Mouse (Mus musculus): Measurements from ENCODE around the gene Cd300lb. TPM values are rescaled to one million over a fixed set of nuclear protein-coding genes. Genes with fewer than 3 reads are reported as not detected.

Gene Cd300lb
- polyA plus RNA-seq, 1 experiment from 2014 or later: 1.5 TPM

DNA sequence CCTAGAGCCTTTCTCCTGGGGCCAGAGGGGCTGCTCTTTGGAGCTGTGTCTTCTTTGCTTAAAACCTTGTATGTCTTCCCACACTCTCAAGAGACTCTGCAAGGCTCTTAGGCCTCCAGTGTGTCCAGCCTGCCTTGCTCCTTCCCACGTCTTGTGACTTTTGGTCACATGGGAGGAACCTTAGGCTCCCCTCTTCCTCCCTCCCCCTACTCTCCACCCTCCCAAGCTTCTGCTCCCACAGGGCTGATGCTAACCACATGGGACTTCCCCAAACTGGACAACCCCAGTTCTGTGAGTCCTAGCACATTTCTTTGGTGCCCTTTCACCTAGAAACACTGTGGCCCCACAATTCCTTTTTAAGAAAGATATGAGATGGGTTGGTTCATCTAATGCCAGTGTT, 36.2 kb downstream of the Cd300lb start:
- no peak overlapping the region for H3K4me3 ChIP-seq (ENCODE audit: low read depth, low read length)
- H3K27ac ChIP-seq (ENCODE audit: low read length): 0 out of 2 replicates have a peak overlapping the region, but pooled peaks have one; percentile 5
- H3K27me3 ChIP-seq (ENCODE audit: control insufficient read depth, insufficient read depth, low read depth, low read length): no peaks in the 10 kb centered on the region
- no peaks in the 10 kb centered on the region for H3K36me3 ChIP-seq (ENCODE audit: control insufficient read depth, insufficient read depth)
- peaks cover 2% of the 10 kb centered on the region; the same call in 1 of the 2 replicates for H3K4me1 ChIP-seq (ENCODE audit: control insufficient read depth, low read depth, low read length)
- no peaks in the 10 kb centered on the region for H3K9me3 ChIP-seq (replicated peaks; ENCODE audit: control insufficient read depth, low read length)
- no peak overlapping the region for H3K9ac ChIP-seq (ENCODE audit: low read depth, low read length)
- peak; percentile 35 for ATAC-seq (ENCODE audit: low read depth)
- H3K4me2 ChIP-seq (ENCODE audit: low read depth, low read length): no peak overlapping the region
- WGBS (ENCODE audit: insufficient replicate concordance): 26% methylated on average over 1 of the region's 1 CpGs

DNA sequence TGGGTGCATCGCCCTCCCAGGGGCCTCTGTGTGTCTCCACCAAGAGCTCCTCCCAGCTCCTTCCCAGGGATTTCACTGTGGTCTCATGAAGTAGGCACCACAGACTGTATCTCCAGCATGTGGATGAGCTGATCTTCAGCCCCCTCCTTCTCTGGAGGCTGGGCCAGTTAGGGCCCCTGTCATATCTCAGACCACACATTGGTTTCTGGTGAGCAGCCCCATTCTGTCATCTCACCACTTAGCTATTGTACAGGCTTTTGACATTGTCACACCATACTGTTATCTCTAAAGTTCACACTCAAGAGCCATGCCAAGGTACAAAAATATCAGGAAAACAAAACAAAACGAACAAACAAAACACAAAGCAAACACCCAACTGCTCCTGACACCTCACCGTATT, 38.1 kb downstream of the Cd300lb start:
- Histone ChIP-seq H3K9ac (ENCODE audit: low read depth, low read length) (no peak overlapping the region), H3K27ac (ENCODE audit: low read length) (no peak overlapping the region), H3K36me3 (ENCODE audit: control insufficient read depth, insufficient read depth) (no peaks in the 10 kb centered on the region), H3K9me3 (replicated peaks; ENCODE audit: control insufficient read depth, low read length) (no peaks in the 10 kb centered on the region), H3K4me1 (ENCODE audit: control insufficient read depth, low read depth, low read length) (peaks cover 2% of the 10 kb centered on the region; the same call in 1 of the 2 replicates), H3K27me3 (ENCODE audit: control insufficient read depth, insufficient read depth, low read depth, low read length) (no peaks in the 10 kb centered on the region), H3K4me2 (ENCODE audit: low read depth, low read length) (no peak overlapping the region), H3K4me3 (ENCODE audit: low read depth, low read length) (no peak overlapping the region)
- WGBS (ENCODE audit: insufficient replicate concordance): 24% methylated on average over 3 of the region's 3 CpGs
- peak; percentile 76 for ATAC-seq (ENCODE audit: low read depth)

DNA sequence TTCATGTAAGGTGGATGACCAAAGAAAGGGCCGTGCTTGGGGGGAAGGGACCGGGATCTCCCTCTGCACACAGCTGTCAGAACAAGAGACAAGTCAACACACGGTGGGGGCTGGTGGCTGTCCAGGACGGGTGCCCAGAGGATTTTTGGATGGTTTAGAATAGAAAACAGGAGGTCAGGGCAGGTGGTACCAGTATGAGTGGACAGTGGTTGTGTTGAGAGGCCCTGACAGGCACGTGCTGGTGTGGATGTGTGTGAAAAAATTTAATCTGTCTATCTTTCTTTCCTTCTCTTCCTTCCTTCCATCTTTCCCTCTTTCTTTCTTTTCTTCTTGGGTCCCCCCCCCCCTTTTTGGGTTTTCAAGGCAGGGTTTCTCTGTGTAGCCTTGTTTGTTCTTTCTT, 43.6 kb downstream of the Cd300lb start:
- Histone ChIP-seq H3K36me3 (ENCODE audit: control insufficient read depth, insufficient read depth) (no peaks in the 10 kb centered on the region), H3K27me3 (ENCODE audit: control insufficient read depth, insufficient read depth, low read depth, low read length) (no peaks in the 10 kb centered on the region), H3K4me1 (ENCODE audit: control insufficient read depth, low read depth, low read length) (no peaks in the 10 kb centered on the region), H3K9me3 (replicated peaks; ENCODE audit: control insufficient read depth, low read length) (no peaks in the 10 kb centered on the region), H3K4me2 (ENCODE audit: low read depth, low read length) (no peak overlapping the region; the same call in 1 of the 2 replicates), H3K4me3 (ENCODE audit: low read depth, low read length) (peak overlapping the region; percentile 36), H3K9ac (ENCODE audit: low read depth, low read length) (peak overlapping the region; percentile 37; the same call in 1 of the 2 replicates), H3K27ac (ENCODE audit: low read length) (no peak overlapping the region)
- WGBS (ENCODE audit: insufficient replicate concordance): 16% methylated on average over 5 of the region's 5 CpGs
- no peak for ATAC-seq (ENCODE audit: low read depth)

DNA sequence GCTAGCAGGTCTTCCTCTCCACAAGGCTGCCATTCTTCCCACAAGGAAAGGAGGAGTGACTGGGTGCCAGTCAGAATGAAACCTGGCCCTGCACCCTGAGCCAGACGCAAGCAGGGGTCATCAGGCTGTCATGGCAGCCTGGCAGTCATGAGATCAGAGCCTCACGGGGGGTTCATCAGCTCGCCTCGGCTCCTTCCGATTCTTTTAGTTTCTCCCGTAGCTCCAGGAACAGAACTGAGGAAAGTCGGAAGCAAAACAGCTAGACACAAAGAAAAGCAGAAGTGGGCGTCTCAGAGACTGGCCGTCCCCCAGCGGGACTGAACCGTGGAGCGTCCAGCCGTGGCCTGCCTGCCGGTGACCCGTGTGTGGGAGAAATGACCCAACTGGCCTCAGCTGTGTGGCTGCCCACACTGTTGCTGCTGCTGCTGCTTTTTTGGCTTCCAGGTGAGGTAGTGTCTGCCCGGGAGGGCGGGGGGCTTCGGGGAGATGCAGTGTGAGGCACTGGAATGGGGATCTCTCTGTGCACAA, 44.1 kb downstream of the Cd300lb start, which contains the start of gene Cd300a:
Gene Cd300a, plus strand, starts transcription at position 51 of the 528 bp plus-strand sequence.
- 26% methylated on average over 18 of the region's 18 CpGs for WGBS (ENCODE audit: insufficient replicate concordance)
- H3K4me3 ChIP-seq (ENCODE audit: low read depth, low read length): peak within 1 kb of the TSS; percentile 36

DNA sequence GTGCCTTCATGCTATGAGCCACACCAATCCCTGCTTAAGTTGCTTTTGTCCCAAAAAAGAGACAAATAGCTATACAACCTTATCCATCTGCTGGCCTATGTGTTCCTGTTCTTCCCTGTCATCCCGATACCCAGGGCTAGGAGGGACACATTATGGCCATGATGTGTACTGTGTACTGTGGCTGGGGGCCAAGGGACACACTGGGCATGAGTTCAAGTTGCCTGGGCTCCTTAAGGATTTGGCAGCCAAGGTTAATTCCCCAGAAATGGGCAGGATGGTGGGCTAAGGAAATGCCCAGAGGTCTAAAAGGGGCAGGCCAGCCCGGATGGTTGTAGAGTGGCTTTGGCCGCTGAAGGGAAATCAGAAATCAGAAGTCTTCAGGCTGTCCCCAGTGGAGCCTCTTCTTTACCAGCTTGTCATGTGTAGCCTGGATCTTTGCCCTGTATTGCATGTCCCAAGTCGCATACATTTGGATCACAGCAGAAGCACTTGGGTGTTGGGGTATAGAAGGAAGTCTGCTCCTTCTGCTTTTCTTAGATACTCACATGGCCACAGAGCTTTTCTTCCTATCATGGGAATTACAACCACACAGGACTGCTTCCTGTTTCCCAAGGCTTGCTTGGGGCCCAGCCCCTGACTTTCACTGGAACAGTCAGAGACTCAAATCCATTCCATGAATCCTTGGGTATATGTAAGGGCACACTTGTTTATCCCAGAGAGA, 49.6 kb downstream of the Cd300lb start:
- Histone ChIP-seq H3K9ac (ENCODE audit: low read depth, low read length) (no peak overlapping the region), H3K4me2 (ENCODE audit: low read depth, low read length) (no peak overlapping the region), H3K4me3 (ENCODE audit: low read depth, low read length) (no peak overlapping the region), H3K27me3 (ENCODE audit: control insufficient read depth, insufficient read depth, low read depth, low read length) (no peaks in the 10 kb centered on the region), H3K9me3 (replicated peaks; ENCODE audit: control insufficient read depth, low read length) (no peaks in the 10 kb centered on the region), H3K4me1 (ENCODE audit: control insufficient read depth, low read depth, low read length) (peaks cover 9% of the 10 kb centered on the region), H3K27ac (ENCODE audit: low read length) (peak overlapping the region; percentile 53; the same call in 1 of the 2 replicates), H3K36me3 (ENCODE audit: control insufficient read depth, insufficient read depth) (no peaks in the 10 kb centered on the region)
- 47% methylated on average over 4 of the region's 4 CpGs for WGBS (ENCODE audit: insufficient replicate concordance)
- ATAC-seq (ENCODE audit: low read depth): no peak

More for the DNA sequence above, 44.1 kb downstream of the Cd300lb start, which contains the start of gene Cd300a:
- Histone ChIP-seq H3K9ac (ENCODE audit: low read depth, low read length) (peak within 1 kb of the TSS; percentile 37; the same call in 1 of the 2 replicates), H3K9me3 (replicated peaks; ENCODE audit: control insufficient read depth, low read length) (no peaks in the 10 kb centered on the region), H3K27ac (ENCODE audit: low read length) (no peak within 1 kb of the TSS), H3K36me3 (ENCODE audit: control insufficient read depth, insufficient read depth) (no peaks in the 10 kb centered on the region), H3K27me3 (ENCODE audit: control insufficient read depth, insufficient read depth, low read depth, low read length) (no peaks in the 10 kb centered on the region), H3K4me2 (ENCODE audit: low read depth, low read length) (no peak within 1 kb of the TSS; the same call in 1 of the 2 replicates), H3K4me1 (ENCODE audit: control insufficient read depth, low read depth, low read length) (no peaks in the 10 kb centered on the region)
- ATAC-seq (ENCODE audit: low read depth): peak; percentile 30; the same call in 1 of the 2 replicates

DNA sequence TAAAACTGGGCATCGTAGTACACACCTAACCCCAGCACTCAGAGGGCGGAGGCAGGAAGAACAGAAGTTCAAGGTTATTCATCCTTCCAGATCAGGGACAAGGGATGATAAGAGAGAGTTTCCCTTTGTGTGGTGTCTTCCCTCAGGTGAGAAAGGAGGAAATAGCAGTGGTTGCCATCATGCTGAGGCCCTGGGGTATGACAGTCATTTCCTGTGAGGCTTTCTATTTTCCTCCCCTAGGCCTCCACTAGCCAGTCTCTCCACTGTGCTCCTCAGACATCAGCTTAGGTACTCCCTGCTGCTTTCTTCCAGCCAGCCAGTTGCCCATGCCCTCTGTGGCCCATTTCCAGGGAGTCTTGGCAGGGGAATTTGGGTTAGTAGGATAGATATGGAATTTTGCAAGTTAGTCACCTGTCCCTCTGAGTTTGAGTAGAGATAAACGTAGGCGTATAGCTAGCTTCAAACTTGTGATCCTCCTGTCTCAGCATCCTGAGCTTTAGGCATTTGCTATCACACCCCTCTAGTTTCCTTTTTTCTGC, 50.9 kb downstream of the Cd300lb start:
- no peak for ATAC-seq (ENCODE audit: low read depth)
- peaks cover 9% of the 10 kb centered on the region for H3K4me1 ChIP-seq (ENCODE audit: control insufficient read depth, low read depth, low read length)
- no peaks in the 10 kb centered on the region for H3K9me3 ChIP-seq (replicated peaks; ENCODE audit: control insufficient read depth, low read length)
- H3K4me2 ChIP-seq (ENCODE audit: low read depth, low read length): no peak overlapping the region
- H3K27me3 ChIP-seq (ENCODE audit: control insufficient read depth, insufficient read depth, low read depth, low read length): no peaks in the 10 kb centered on the region
- H3K36me3 ChIP-seq (ENCODE audit: control insufficient read depth, insufficient read depth): no peaks in the 10 kb centered on the region
- no peak overlapping the region for H3K9ac ChIP-seq (ENCODE audit: low read depth, low read length)
- no peak overlapping the region for H3K4me3 ChIP-seq (ENCODE audit: low read depth, low read length)
- no peak overlapping the region for H3K27ac ChIP-seq (ENCODE audit: low read length)
- 75% methylated on average over 4 of the region's 4 CpGs for WGBS (ENCODE audit: insufficient replicate concordance)

DNA sequence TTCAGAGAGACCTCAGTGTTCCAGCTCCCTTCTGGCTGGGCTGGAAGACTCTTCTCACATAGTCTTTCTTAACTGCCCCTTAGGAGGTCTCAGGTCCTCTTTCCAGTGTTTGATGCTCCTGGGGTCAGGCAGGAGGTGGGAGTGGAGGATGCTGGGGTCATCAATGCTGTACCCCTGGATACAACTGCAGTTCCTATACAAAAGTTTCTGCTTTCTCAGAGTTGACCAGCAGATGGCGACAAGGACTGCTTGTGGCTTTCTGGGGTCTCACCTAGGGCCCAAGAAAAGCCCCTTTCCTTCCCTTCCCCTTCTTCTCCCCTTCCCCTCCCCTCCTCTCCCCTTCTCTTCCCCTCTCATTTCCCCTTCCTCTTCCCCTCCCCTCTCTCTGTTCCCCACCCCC, 53.6 kb downstream of the Cd300lb start:
- Histone ChIP-seq H3K9ac (ENCODE audit: low read depth, low read length) (no peak overlapping the region), H3K4me2 (ENCODE audit: low read depth, low read length) (no peak overlapping the region), H3K4me3 (ENCODE audit: low read depth, low read length) (no peak overlapping the region), H3K9me3 (replicated peaks; ENCODE audit: control insufficient read depth, low read length) (no peaks in the 10 kb centered on the region), H3K27me3 (ENCODE audit: control insufficient read depth, insufficient read depth, low read depth, low read length) (no peaks in the 10 kb centered on the region), H3K4me1 (ENCODE audit: control insufficient read depth, low read depth, low read length) (peaks cover 13% of the 10 kb centered on the region), H3K36me3 (ENCODE audit: control insufficient read depth, insufficient read depth) (no peaks in the 10 kb centered on the region), H3K27ac (ENCODE audit: low read length) (no peak overlapping the region)
- ATAC-seq (ENCODE audit: low read depth): no peak
- WGBS (ENCODE audit: insufficient replicate concordance): 0% methylated on average over 1 of the region's 1 CpGs

DNA sequence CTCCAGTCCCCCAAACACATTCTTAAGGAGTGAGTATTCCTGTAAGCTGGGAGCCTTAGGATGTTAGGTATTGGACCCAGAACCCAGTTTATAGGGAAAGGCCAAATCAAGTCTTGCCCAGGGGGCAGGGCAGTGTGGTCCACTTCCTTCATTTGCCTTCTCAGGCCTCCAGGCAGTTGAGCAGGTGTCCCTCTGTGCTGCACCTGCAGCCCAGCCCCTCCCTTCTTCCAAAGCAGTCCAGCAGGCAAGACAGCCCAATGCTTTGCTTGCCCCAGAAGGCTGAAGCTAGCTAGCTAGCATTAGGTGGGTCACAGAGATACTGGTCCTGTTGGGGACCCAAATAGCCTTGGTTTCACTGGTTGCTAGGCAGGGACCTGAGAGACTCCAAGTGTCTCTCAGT, 54.0 kb downstream of the Cd300lb start:
- Histone ChIP-seq H3K36me3 (ENCODE audit: control insufficient read depth, insufficient read depth) (no peaks in the 10 kb centered on the region), H3K4me2 (ENCODE audit: low read depth, low read length) (no peak overlapping the region), H3K4me1 (ENCODE audit: control insufficient read depth, low read depth, low read length) (peaks cover 13% of the 10 kb centered on the region), H3K27me3 (ENCODE audit: control insufficient read depth, insufficient read depth, low read depth, low read length) (no peaks in the 10 kb centered on the region), H3K4me3 (ENCODE audit: low read depth, low read length) (no peak overlapping the region), H3K9me3 (replicated peaks; ENCODE audit: control insufficient read depth, low read length) (no peaks in the 10 kb centered on the region), H3K27ac (ENCODE audit: low read length) (peak overlapping the region; percentile 14; the same call in 1 of the 2 replicates), H3K9ac (ENCODE audit: low read depth, low read length) (no peak overlapping the region)
- no peak for ATAC-seq (ENCODE audit: low read depth)

DNA sequence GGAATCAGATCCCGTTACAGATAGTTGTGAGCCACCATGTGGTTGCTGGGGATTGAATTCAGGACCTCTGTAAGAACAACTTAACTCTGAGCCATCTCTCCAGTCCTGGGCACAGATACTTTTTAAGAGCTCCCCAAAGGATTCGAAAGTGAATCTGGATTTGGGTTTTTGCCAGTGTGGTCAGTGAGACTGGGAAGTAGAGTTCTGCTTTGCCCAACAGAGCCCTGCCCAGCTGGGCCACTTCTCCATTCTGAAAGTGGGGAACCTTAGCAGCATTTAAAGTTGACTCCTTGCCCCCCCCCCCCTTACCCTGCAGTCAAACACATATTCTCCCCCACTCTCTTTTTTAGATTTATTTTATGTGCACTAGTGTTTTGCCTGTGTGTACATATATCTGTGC, 54.5 kb downstream of the Cd300lb start:
- H3K9ac ChIP-seq (ENCODE audit: low read depth, low read length): no peak overlapping the region
- no peaks in the 10 kb centered on the region for H3K36me3 ChIP-seq (ENCODE audit: control insufficient read depth, insufficient read depth)
- 35% methylated on average over 2 of the region's 2 CpGs for WGBS (ENCODE audit: insufficient replicate concordance)
- H3K27ac ChIP-seq (ENCODE audit: low read length): no peak overlapping the region
- no peak overlapping the region for H3K4me3 ChIP-seq (ENCODE audit: low read depth, low read length)
- no peak for ATAC-seq (ENCODE audit: low read depth)
- H3K9me3 ChIP-seq (replicated peaks; ENCODE audit: control insufficient read depth, low read length): no peaks in the 10 kb centered on the region
- H3K27me3 ChIP-seq (ENCODE audit: control insufficient read depth, insufficient read depth, low read depth, low read length): no peaks in the 10 kb centered on the region
- no peak overlapping the region for H3K4me2 ChIP-seq (ENCODE audit: low read depth, low read length)
- H3K4me1 ChIP-seq (ENCODE audit: control insufficient read depth, low read depth, low read length): peaks cover 13% of the 10 kb centered on the region

All from liver, embryonic 16.5 days (tissue).